Mouse (Mus musculus) forebrain, embryonic 11.5 days (tissue): ENCODE measurements around the gene Hinfp. TPM values are rescaled to one million over a fixed set of nuclear protein-coding genes. Genes with fewer than 3 reads are reported as not detected.

Experiments used
- ATAC-seq: fragments of 200-750 bp; cut with Nextera tagmentation; replicated peaks from 2 replicates; pipeline ENCODE4 v1.8.0; 2017; ENCODE audit warnings: moderate TSS enrichment; ENCODE audit not compliant: low FRiP score
- DNase-seq: peaks from one replicate; pipeline ENCODE4 v3.0.0-alpha.2; 2017; ENCODE audit warnings: low spot score
- H3K27ac ChIP-seq: fragments of 300-500 bp; sonication (generic); 2 replicates; pipeline ENCODE4 v1.5.1; 2014; ENCODE audit warnings: low read depth, low read length
- H3K27me3 ChIP-seq: fragments of 300-500 bp; sonication (generic); 2 replicates; pipeline ENCODE4 v1.6.1; 2014; ENCODE audit warnings: mild to moderate bottlenecking, low read length, mixed read lengths; ENCODE audit not compliant: control insufficient read depth, insufficient read depth
- H3K36me3 ChIP-seq: fragments of 300-500 bp; sonication (generic); 2 replicates; pipeline ENCODE4 v1.6.1; 2014; ENCODE audit warnings: mild to moderate bottlenecking, low read length, moderate library complexity, mixed read lengths; ENCODE audit not compliant: control insufficient read depth, insufficient read depth
- H3K4me1 ChIP-seq: fragments of 300-500 bp; sonication (generic); replicated peaks from 2 replicates; pipeline ENCODE4 v1.6.1; 2014; ENCODE audit warnings: low read length, mixed read lengths; ENCODE audit not compliant: control insufficient read depth, insufficient read depth
- H3K4me2 ChIP-seq: fragments of 300-500 bp; sonication (generic); 2 replicates; pipeline ENCODE4 v1.6.1; 2014; ENCODE audit warnings: low read depth, mild to moderate bottlenecking, low read length, moderate library complexity, mixed read lengths; ENCODE audit not compliant: severe bottlenecking
- H3K4me3 ChIP-seq: fragments of 300-500 bp; sonication (generic); 2 replicates; pipeline ENCODE4 v1.5.1; 2014; ENCODE audit warnings: low read depth, low read length
- H3K9ac ChIP-seq: fragments of 300-500 bp; sonication (generic); 2 replicates; pipeline ENCODE4 v1.6.1; 2014; ENCODE audit warnings: low read length
- H3K9me3 ChIP-seq: fragments of 300-500 bp; sonication (generic); 2 replicates; pipeline ENCODE4 v1.6.1; 2016; ENCODE audit warnings: low read length, mixed read lengths; ENCODE audit not compliant: control insufficient read depth
- WGBS: fragments of 180-500 bp; shearing (Covaris S2); extraction: QIAGEN DNeasy Blood & Tissue Kit; methylation state at CpG from one replicate; pipeline ENCODE4 v1.1.7; 2014; 5-methylcytosine and 5-hydroxymethylcytosine counted together
- polyA plus RNA-seq: library from polyadenylated mRNA; unstranded; fragments of >200 nt; fragmentation: Nextera tagmentation; extraction: Ambion mirVana; gene quantifications from 2 replicates; pipeline ENCODE4 v1.2.1, GENCODE M21; 2014

Hinfp gene
- polyA plus RNA-seq, 1 experiment from 2014 or later = 25.8 TPM

GRCm38 (mm10) chr9:44288959-44289291, 16.5 kb downstream of the Hinfp start:
- Histone ChIP-seq H3K9ac (0 out of 2 replicates have a peak overlapping the region, but pooled peaks have one; percentile 80), H3K4me2 (peak overlapping the region; percentile 97), H3K27me3 (no peaks in the 10 kb centered on the region), H3K36me3 (no peaks in the 10 kb centered on the region), H3K4me1 (peaks cover 12% of the 10 kb centered on the region), H3K27ac (no peak overlapping the region), H3K4me3 (peak overlapping the region; percentile 72), H3K9me3 (no peaks in the 10 kb centered on the region; the same call in 1 of the 2 replicates)
- WGBS = 5% methylated on average over 11 of the region's 11 CpGs
- DNase-seq = no peak
- ATAC-seq = no peak

GRCm38 (mm10) chr9:44288076-44288958, 17.2 kb downstream of the Hinfp start, which contains the start of gene Abcg4:
Gene Abcg4, minus strand, starts transcription at chr9:44288615.
- no peaks in the 10 kb centered on the region for H3K27me3 ChIP-seq

GRCm38 (mm10) chr9:44287401-44288075, 17.9 kb downstream of the Hinfp start:
- ATAC-seq = peak; percentile 56
- H3K36me3 ChIP-seq = no peaks in the 10 kb centered on the region
- peak overlapping the region; percentile 97 for H3K4me2 ChIP-seq
- peak overlapping the region; percentile 72 for H3K4me3 ChIP-seq
- H3K4me1 ChIP-seq = peaks cover 12% of the 10 kb centered on the region
- peak; percentile 80 for DNase-seq
- peak overlapping the region; percentile 80 for H3K9ac ChIP-seq
- no peaks in the 10 kb centered on the region; the same call in 1 of the 2 replicates for H3K9me3 ChIP-seq
- WGBS = under 1% methylated on average over 46 of the region's 47 CpGs
- H3K27ac ChIP-seq = 0 out of 2 replicates have a peak overlapping the region, but pooled peaks have one; percentile 18
- no peaks in the 10 kb centered on the region for H3K27me3 ChIP-seq

More at GRCm38 (mm10) chr9:44288076-44288958, 17.2 kb downstream of the Hinfp start, which contains the start of gene Abcg4:
- Histone ChIP-seq H3K4me1 (peaks cover 12% of the 10 kb centered on the region), H3K9me3 (no peaks in the 10 kb centered on the region; the same call in 1 of the 2 replicates), H3K36me3 (no peaks in the 10 kb centered on the region), H3K9ac (peak within 1 kb of the TSS; percentile 80), H3K4me3 (peak within 1 kb of the TSS; percentile 72), H3K4me2 (peak within 1 kb of the TSS; percentile 97), H3K27ac (0 out of 2 replicates have a peak within 1 kb of the TSS, but pooled peaks have one; percentile 18)
- 1% methylated on average over 38 of the region's 38 CpGs for WGBS
- ATAC-seq (peak; percentile 72), DNase-seq (peak; percentile 73)

GRCm38 (mm10) chr9:44287003-44287400, 18.5 kb downstream of the Hinfp start:
- ATAC-seq = no peak
- WGBS = 6% methylated on average over 11 of the region's 11 CpGs

GRCm38 (mm10) chr9:44286256-44286850, 19.1 kb downstream of the Hinfp start:
- H3K36me3 ChIP-seq = no peaks in the 10 kb centered on the region
- peaks cover 12% of the 10 kb centered on the region for H3K4me1 ChIP-seq
- H3K4me3 ChIP-seq = no peak overlapping the region
- no peak overlapping the region for H3K9ac ChIP-seq
- no peak for ATAC-seq
- H3K27ac ChIP-seq = no peak overlapping the region
- no peaks in the 10 kb centered on the region for H3K27me3 ChIP-seq
- H3K9me3 ChIP-seq = no peaks in the 10 kb centered on the region; the same call in 1 of the 2 replicates
- H3K4me2 ChIP-seq = no peak overlapping the region; the same call in 1 of the 2 replicates
- DNase-seq = no peak
- WGBS = 9% methylated on average over 6 of the region's 6 CpGs

More at GRCm38 (mm10) chr9:44287003-44287400, 18.5 kb downstream of the Hinfp start:
- Histone ChIP-seq H3K27ac (no peak overlapping the region), H3K27me3 (no peaks in the 10 kb centered on the region), H3K9ac (peak overlapping the region; percentile 80), H3K9me3 (no peaks in the 10 kb centered on the region; the same call in 1 of the 2 replicates), H3K4me3 (peak overlapping the region; percentile 72), H3K4me2 (peak overlapping the region; percentile 97), H3K4me1 (peaks cover 12% of the 10 kb centered on the region), H3K36me3 (no peaks in the 10 kb centered on the region)
- no peak for DNase-seq

- no peak for ATAC-seq
- no peak overlapping the region for H3K4me2 ChIP-seq
- DNase-seq = no peak
Measured at GRCm38 (mm10) chr9:44283183-44283582, 22.3 kb downstream of the Hinfp start.

GRCm38 (mm10) chr9:44269973-44270372, 35.5 kb downstream of the Hinfp start:
- no peak for DNase-seq
- 85% methylated on average over 4 of the region's 4 CpGs for WGBS
- Histone ChIP-seq H3K27me3 (no peaks in the 10 kb centered on the region), H3K4me1 (no peaks in the 10 kb centered on the region; the same call in 1 of the 2 replicates), H3K27ac (no peak overlapping the region), H3K9me3 (no peaks in the 10 kb centered on the region), H3K9ac (no peak overlapping the region), H3K4me2 (no peak overlapping the region), H3K36me3 (no peaks in the 10 kb centered on the region), H3K4me3 (no peak overlapping the region)
- no peak for ATAC-seq

More at GRCm38 (mm10) chr9:44283183-44283582, 22.3 kb downstream of the Hinfp start:
- H3K36me3 ChIP-seq = no peaks in the 10 kb centered on the region
- H3K9me3 ChIP-seq = no peaks in the 10 kb centered on the region
- WGBS = 82% methylated on average over 5 of the region's 5 CpGs
- H3K9ac ChIP-seq = no peak overlapping the region
- H3K4me3 ChIP-seq = no peak overlapping the region
- H3K4me1 ChIP-seq = peaks cover 5% of the 10 kb centered on the region
- no peaks in the 10 kb centered on the region for H3K27me3 ChIP-seq
- no peak overlapping the region for H3K27ac ChIP-seq

GRCm38 (mm10) chr9:44269077-44269476, 36.4 kb downstream of the Hinfp start:
- no peak overlapping the region for H3K27ac ChIP-seq
- no peaks in the 10 kb centered on the region for H3K9me3 ChIP-seq
- ATAC-seq (no peak), DNase-seq (no peak)
- no peak overlapping the region for H3K4me3 ChIP-seq
- H3K4me2 ChIP-seq = no peak overlapping the region
- 81% methylated on average over 3 of the region's 3 CpGs for WGBS
- H3K27me3 ChIP-seq = no peaks in the 10 kb centered on the region
- no peaks in the 10 kb centered on the region; the same call in 1 of the 2 replicates for H3K4me1 ChIP-seq
- no peak overlapping the region for H3K9ac ChIP-seq
- no peaks in the 10 kb centered on the region for H3K36me3 ChIP-seq
